Mouse (Mus musculus): ENCODE data around the gene Gm7233. TPM values are rescaled to one million over a fixed set of nuclear protein-coding genes. Genes with fewer than 3 reads are reported as not detected.
"Not testable (repeated sequence)": the region's sequence is repeated elsewhere in the genome, so short reads cannot be mapped to it uniquely, and the experiment has no call there.

The Gm7233 gene
- polyA plus RNA-seq (2014; fragmentation: Nextera tagmentation; extraction: Ambion mirVana): not detected in 2 replicates

DNA sequence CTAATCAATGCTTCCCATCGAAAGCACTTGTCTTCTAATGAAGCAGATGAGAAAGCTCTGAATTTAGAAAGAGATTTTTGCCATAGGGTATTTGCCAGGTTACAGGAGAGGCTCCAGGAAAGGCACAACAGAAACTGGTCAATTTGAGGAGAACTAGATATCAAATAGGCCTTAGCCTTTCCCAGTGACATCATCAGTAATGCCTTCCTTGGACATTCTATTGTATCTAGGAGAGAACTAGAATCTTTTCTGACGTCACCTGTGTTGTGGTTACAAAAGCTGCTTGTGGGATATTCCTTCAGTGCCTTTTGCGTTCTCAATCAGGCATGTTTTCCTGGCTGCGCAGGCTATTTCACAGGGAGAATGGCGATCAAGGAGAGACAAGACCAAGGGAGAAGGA lies at the start of gene Gm7233:
Gene Gm7233 (plus strand): TSS at position 301 of the 400 bp plus-strand sequence.
- WGBS: 86% methylated on average over 4 of the region's 5 CpGs
- not testable (repeated sequence) for DNase-seq (ENCODE audit: low spot score, missing footprints); H3K27me3 ChIP-seq (ENCODE audit: control insufficient read depth, insufficient read depth, low read length); H3K9me3 ChIP-seq (ENCODE audit: control insufficient read depth, low read length); H3K4me3 ChIP-seq (ENCODE audit: low read depth, low read length); H3K4me1 ChIP-seq (ENCODE audit: control insufficient read depth, insufficient read depth, low read length); H3K27ac ChIP-seq (ENCODE audit: low read depth, low read length); H3K9ac ChIP-seq (ENCODE audit: low read length); H3K4me2 ChIP-seq; H3K36me3 ChIP-seq (ENCODE audit: control insufficient read depth, insufficient read depth, low read length); ATAC-seq (ENCODE audit: low FRiP score)

DNA sequence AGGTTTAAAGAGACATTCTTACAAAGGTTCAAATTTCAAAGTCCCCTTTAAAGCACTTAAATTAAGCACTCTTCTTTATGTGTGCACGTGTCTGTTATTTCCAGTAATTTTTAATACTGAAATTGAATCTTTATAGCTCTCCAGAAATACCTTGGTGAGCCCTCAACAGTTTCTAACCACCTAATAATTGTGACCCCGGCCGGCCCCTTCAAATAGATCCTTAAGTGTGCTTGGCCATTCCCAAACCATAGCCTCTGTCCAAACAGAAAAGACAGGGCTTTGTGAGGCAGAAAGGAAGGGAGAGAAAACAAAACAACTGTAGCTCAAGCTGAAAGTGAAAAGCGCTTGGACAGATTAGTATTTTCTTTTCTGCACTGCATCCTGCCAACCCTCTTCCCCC lies 12.5 kb upstream of the Gm7233 start:
- H3K4me2 ChIP-seq; ATAC-seq (ENCODE audit: low FRiP score); H3K4me1 ChIP-seq (ENCODE audit: control insufficient read depth, insufficient read depth, low read length); H3K27me3 ChIP-seq (ENCODE audit: control insufficient read depth, insufficient read depth, low read length); H3K9me3 ChIP-seq (ENCODE audit: control insufficient read depth, low read length); DNase-seq (ENCODE audit: low spot score, missing footprints); H3K27ac ChIP-seq (ENCODE audit: low read depth, low read length); H3K9ac ChIP-seq (ENCODE audit: low read length); H3K4me3 ChIP-seq (ENCODE audit: low read depth, low read length); H3K36me3 ChIP-seq (ENCODE audit: control insufficient read depth, insufficient read depth, low read length): not testable (repeated sequence)
- 76% methylated on average over 4 of the region's 4 CpGs for WGBS

DNA sequence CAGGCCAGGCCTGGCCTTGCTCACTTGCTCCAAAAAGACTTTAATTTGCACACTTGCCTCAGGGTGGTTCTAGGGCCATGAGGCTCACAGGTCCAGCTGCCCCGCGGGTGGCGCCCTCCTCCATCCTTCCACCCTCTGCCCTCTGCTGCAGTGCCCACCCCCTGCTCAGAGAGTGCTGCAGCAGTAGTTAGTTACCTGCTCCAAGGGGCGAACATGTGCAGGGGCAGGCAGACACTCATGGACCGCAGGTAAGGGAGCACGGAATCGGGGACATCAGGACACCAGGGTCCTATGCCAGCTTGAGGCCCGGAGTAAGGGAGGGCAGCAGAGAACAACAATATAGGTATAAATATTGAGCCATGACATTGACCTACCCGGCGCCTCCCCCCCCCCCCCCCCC lies 11.7 kb upstream of the Gm7233 start:
- not testable (repeated sequence) for H3K9ac ChIP-seq (ENCODE audit: low read length); H3K4me1 ChIP-seq (ENCODE audit: control insufficient read depth, insufficient read depth, low read length); ATAC-seq (ENCODE audit: low FRiP score); H3K4me3 ChIP-seq (ENCODE audit: low read depth, low read length); H3K4me2 ChIP-seq; DNase-seq (ENCODE audit: low spot score, missing footprints); H3K27me3 ChIP-seq (ENCODE audit: control insufficient read depth, insufficient read depth, low read length); H3K36me3 ChIP-seq (ENCODE audit: control insufficient read depth, insufficient read depth, low read length); H3K27ac ChIP-seq (ENCODE audit: low read depth, low read length); H3K9me3 ChIP-seq (ENCODE audit: control insufficient read depth, low read length)
- no CpG with 5 or more reads among the region's 10 CpGs for WGBS

DNA sequence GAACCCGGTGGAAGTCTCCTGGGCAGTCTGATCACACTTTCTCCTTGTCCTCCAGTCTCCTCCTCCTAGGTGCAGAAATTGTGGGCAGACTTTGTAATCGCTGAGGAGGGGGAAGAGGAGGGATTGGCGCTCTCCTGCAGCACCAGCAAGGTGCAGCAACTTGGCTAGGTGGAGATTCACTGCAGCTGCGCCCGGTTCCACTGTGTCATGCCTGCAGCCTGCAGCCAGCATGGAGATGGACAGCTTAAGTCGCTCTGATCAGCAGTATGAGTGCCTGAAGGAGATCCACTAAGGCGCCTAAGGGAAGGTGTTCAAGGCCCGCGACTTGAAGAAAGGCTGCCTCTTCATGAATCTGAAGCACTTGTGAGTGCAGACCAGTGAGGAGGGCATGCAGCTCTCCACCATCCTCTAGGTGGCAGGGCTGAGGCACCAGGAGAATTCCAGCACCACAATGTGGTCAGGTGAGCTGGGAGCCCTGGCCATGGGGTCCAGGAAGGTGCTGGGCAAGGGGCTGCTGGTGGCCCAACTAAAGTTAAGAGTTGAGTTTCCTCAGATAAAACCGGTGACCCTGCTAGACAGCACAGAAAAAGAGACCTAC lies 11.0 kb upstream of the Gm7233 start:
- H3K4me3 ChIP-seq (ENCODE audit: low read depth, low read length); H3K36me3 ChIP-seq (ENCODE audit: control insufficient read depth, insufficient read depth, low read length); H3K4me1 ChIP-seq (ENCODE audit: control insufficient read depth, insufficient read depth, low read length); H3K27ac ChIP-seq (ENCODE audit: low read depth, low read length); H3K27me3 ChIP-seq (ENCODE audit: control insufficient read depth, insufficient read depth, low read length); H3K4me2 ChIP-seq; H3K9me3 ChIP-seq (ENCODE audit: control insufficient read depth, low read length); H3K9ac ChIP-seq (ENCODE audit: low read length); DNase-seq (ENCODE audit: low spot score, missing footprints): not testable (repeated sequence)
- WGBS: 38% methylated on average over 1 of the region's 10 CpGs
- peak; percentile 40; the same call in 1 of the 2 replicates for ATAC-seq (ENCODE audit: low FRiP score)

DNA sequence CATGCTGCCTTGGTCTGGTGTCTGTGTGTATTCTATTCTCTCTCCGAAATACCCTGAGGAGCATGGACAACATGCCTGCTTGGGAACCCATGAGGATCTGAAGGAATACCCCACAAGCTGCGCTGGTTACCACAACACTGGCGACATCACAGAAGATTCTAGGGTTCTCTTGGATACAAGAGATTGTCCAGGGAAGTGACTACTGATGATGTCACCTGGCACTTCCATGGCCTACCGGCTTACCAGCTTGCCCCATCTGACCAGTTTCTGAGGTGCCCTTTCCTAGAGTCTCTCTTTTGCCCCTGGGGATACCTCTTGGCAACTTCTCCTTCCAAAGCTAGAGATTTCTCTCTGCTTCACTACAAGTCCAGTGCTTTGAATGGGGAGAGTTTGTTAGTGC lies 55.5 kb downstream of the Gm7233 start, which contains the start of gene Gm8122:
Gene Gm8122 (minus strand): TSS at position 101 of the 400 bp plus-strand sequence.
- not testable (repeated sequence) for H3K9me3 ChIP-seq (ENCODE audit: control insufficient read depth, low read length); H3K4me1 ChIP-seq (ENCODE audit: control insufficient read depth, insufficient read depth, low read length); H3K4me3 ChIP-seq (ENCODE audit: low read depth, low read length); ATAC-seq (ENCODE audit: low FRiP score); H3K4me2 ChIP-seq; H3K9ac ChIP-seq (ENCODE audit: low read length); H3K36me3 ChIP-seq (ENCODE audit: control insufficient read depth, insufficient read depth, low read length); H3K27me3 ChIP-seq (ENCODE audit: control insufficient read depth, insufficient read depth, low read length); H3K27ac ChIP-seq (ENCODE audit: low read depth, low read length); DNase-seq (ENCODE audit: low spot score, missing footprints)
- 90% methylated on average over 4 of the region's 4 CpGs for WGBS

Other genes starting within 250 kb of the Gm7233 start
- not detected in 2 replicates for gene Gm8082, start 186.2 kb upstream of the Gm7233 start, polyA plus RNA-seq (2014; fragmentation: Nextera tagmentation; extraction: Ambion mirVana)
- not detected in 2 replicates for gene Gm10376, start 164.2 kb upstream of the Gm7233 start, polyA plus RNA-seq (2014; fragmentation: Nextera tagmentation; extraction: Ambion mirVana)
- not detected in 2 replicates for gene Gm8094, start 103.2 kb upstream of the Gm7233 start, polyA plus RNA-seq (2014; fragmentation: Nextera tagmentation; extraction: Ambion mirVana)
- not detected in 2 replicates for gene Gm8104, start 79.3 kb upstream of the Gm7233 start, polyA plus RNA-seq (2014; fragmentation: Nextera tagmentation; extraction: Ambion mirVana)
- not detected in 2 replicates for gene Gm8122, start 55.4 kb downstream of the Gm7233 start, polyA plus RNA-seq (2014; fragmentation: Nextera tagmentation; extraction: Ambion mirVana)
- not detected in 2 replicates for gene Gm8126, start 78.8 kb downstream of the Gm7233 start, polyA plus RNA-seq (2014; fragmentation: Nextera tagmentation; extraction: Ambion mirVana)
- gene Gm9732, start 95.2 kb downstream of the Gm7233 start, polyA plus RNA-seq (2014; fragmentation: Nextera tagmentation; extraction: Ambion mirVana): not detected in 2 replicates
- gene Gm8127, start 114.0 kb downstream of the Gm7233 start, polyA plus RNA-seq (2014; fragmentation: Nextera tagmentation; extraction: Ambion mirVana): not detected in 2 replicates
- gene 1700001F09Rik, start 167.9 kb downstream of the Gm7233 start, polyA plus RNA-seq (2014; fragmentation: Nextera tagmentation; extraction: Ambion mirVana): not detected in 2 replicates
- gene Gm8138, start 236.5 kb downstream of the Gm7233 start, polyA plus RNA-seq (2014; fragmentation: Nextera tagmentation; extraction: Ambion mirVana): not detected in 2 replicates

All from midbrain, embryonic 11.5 days (tissue).